ENCODE assay signal across 15 mouse cellular contexts in genomic region chr7:3198884-3199283, GRCm38 (mm10). TPM values are rescaled to one million over a fixed set of nuclear protein-coding genes. Genes with fewer than 3 reads are reported as not detected.
DNase-seq lines count a peak whose midpoint lies in the region; ATAC-seq and TF ChIP-seq lines count a peak whose summit lies in the region.
"Had no signal": no experiment of that assay in that cellular context is flagged by ENCODE, and none has a peak within 500 bp of the region (broad histone marks: within the 10 kb centered on the region; RNA-seq: fewer than 3 reads in every experiment).

No protein-coding gene starts in this region.

- no peak overlapping the region for H3K4me3 ChIP-seq in midbrain, postnatal 0 days (ENCODE audit: low read depth, low read length)
- H3K4me3 ChIP-seq in midbrain, embryonic 10.5 days, result no peak overlapping the region
- no peak overlapping the region for H3K4me3 ChIP-seq in testis, adult 2 months (ENCODE audit: control insufficient read depth, low read depth, low read length)
- H3K4me3 ChIP-seq: liver, embryonic 15.5 days; myocyte had no signal

- no peak overlapping the region for H3K27ac ChIP-seq in midbrain, postnatal 0 days (ENCODE audit: low read depth, low read length)
- no peak overlapping the region for H3K27ac ChIP-seq in midbrain, embryonic 10.5 days (replicated peaks)
- no peak overlapping the region for H3K27ac ChIP-seq in testis, adult 2 months (ENCODE audit: control insufficient read depth, insufficient read depth, low read depth, low read length)
- H3K27ac ChIP-seq: liver, embryonic 15.5 days had no signal

- TF ChIP-seq POLR2A in testis, adult 2 months (IDR thresholded peaks at IDR 0.05; ENCODE audit: control insufficient read depth, low read depth, low read length), result no peak

- H3K27me3 ChIP-seq in midbrain, postnatal 0 days (ENCODE audit: insufficient read depth, low read length), result no peaks in the 10 kb centered on the region
- no peaks in the 10 kb centered on the region for H3K27me3 ChIP-seq in midbrain, embryonic 10.5 days (ENCODE audit: low read depth, poor library complexity, severe bottlenecking)
- H3K27me3 ChIP-seq in testis, adult 2 months (ENCODE audit: control insufficient read depth, insufficient read depth, low read length), result no peaks in the 10 kb centered on the region
- H3K27me3 ChIP-seq: liver, embryonic 15.5 days had no signal

- H3K36me3 ChIP-seq in midbrain, postnatal 0 days (ENCODE audit: insufficient read depth, low read length), result no peaks in the 10 kb centered on the region
- H3K36me3 ChIP-seq in midbrain, embryonic 10.5 days, result no peaks in the 10 kb centered on the region
- H3K36me3 ChIP-seq in testis, adult 2 months (ENCODE audit: control insufficient read depth, insufficient read depth, low read length), result no peaks in the 10 kb centered on the region
- H3K36me3 ChIP-seq: liver, embryonic 15.5 days had no signal

- no peak for ATAC-seq in midbrain, postnatal 0 days (ENCODE audit: low FRiP score)
- ATAC-seq in granulocyte monocyte progenitor cell, adult 5-6 weeks (replicated peaks; ENCODE audit: poor library complexity, severe bottlenecking), result peak; percentile 68

- DNase-seq in adrenal gland, postnatal 25 days, result peak; percentile 5
- no peak for DNase-seq in adrenal gland, adult 8-10 months
- no peak for DNase-seq in midbrain, postnatal 0 days (ENCODE audit: low spot score)
- no peak for DNase-seq in midbrain, embryonic 10.5 days (ENCODE audit: low spot score)
- DNase-seq in left cerebral cortex, adult 11 months (ENCODE audit: low spot score), result no peak
- no peak for DNase-seq in urinary bladder, postnatal 36 days (ENCODE audit: low spot score in 2 of 2)
- DNase-seq: B cell, adult 2 months; heart, postnatal 36 days had no signal

- H3K9ac ChIP-seq in midbrain, postnatal 0 days (replicated peaks; ENCODE audit: low read length, poor library complexity, severe bottlenecking), result no peak overlapping the region
- H3K9ac ChIP-seq: liver, embryonic 15.5 days had no signal

- H3K4me1 ChIP-seq in midbrain, postnatal 0 days (ENCODE audit: insufficient read depth, low read length), result no peaks in the 10 kb centered on the region
- H3K4me1 ChIP-seq in midbrain, embryonic 10.5 days, result no peaks in the 10 kb centered on the region
- H3K4me1 ChIP-seq in testis, adult 2 months (ENCODE audit: control insufficient read depth, insufficient read depth, low read length), result peaks cover 2% of the 10 kb centered on the region; the same call in 1 of the 2 replicates

- 53% methylated on average over 11 of the region's 11 CpGs for WGBS in midbrain, postnatal 0 days
- WGBS in midbrain, embryonic 10.5 days, result 53% methylated on average over 11 of the region's 11 CpGs

- H3K4me2 ChIP-seq in midbrain, postnatal 0 days (ENCODE audit: low read depth, low read length, poor library complexity, severe bottlenecking), result no peak overlapping the region
- H3K4me2 ChIP-seq: liver, embryonic 15.5 days had no signal

- peak; percentile 30; the same call in 1 of the 2 replicates for TF ChIP-seq CTCF in midbrain, postnatal 0 days (IDR thresholded peaks at IDR 0.05)
- peak; percentile 85; the same call in 1 of the 2 replicates for TF ChIP-seq CTCF in testis, adult 2 months (IDR thresholded peaks at IDR 0.05; ENCODE audit: control insufficient read depth, insufficient read depth, insufficient replicate concordance, low read depth, low read length)

- H3K9me3 ChIP-seq in midbrain, postnatal 0 days (ENCODE audit: low read length), result no peaks in the 10 kb centered on the region
- H3K9me3 ChIP-seq in midbrain, embryonic 10.5 days (replicated peaks), result peaks cover 4% of the 10 kb centered on the region; the same call in 1 of the 2 replicates
- H3K9me3 ChIP-seq: liver, embryonic 15.5 days had no signal

RNA-seq across cellular contexts. Expression of gene AU018091, which starts 29.9 kb away (rescaled TPM):
- not detected in 2 replicates for total RNA-seq in adrenal gland, postnatal 25 days (2021)
- total RNA-seq in adrenal gland, adult 8-10 months (2022), result not detected
- not detected in 2 replicates for total RNA-seq in midbrain, postnatal 0 days (2014; rRNA removed)
- not detected in 2 replicates for polyA plus RNA-seq in midbrain, postnatal 0 days (2015; fragmentation: Nextera tagmentation; extraction: Ambion mirVana)
- 0.14 and 0.17 TPM in 2 replicates for polyA plus RNA-seq in midbrain, embryonic 10.5 days (2016; fragmentation: Nextera tagmentation; extraction: Ambion mirVana)
- total RNA-seq in granulocyte monocyte progenitor cell, adult 5-6 weeks (2014; fragmentation: Nextera tagmentation), result not detected in 2 replicates
- not detected in 2 replicates for total RNA-seq in granulocyte monocyte progenitor cell, adult 5-6 weeks (2017)
- 2.7 and 3.2 TPM in 2 replicates for polyA plus RNA-seq in testis, adult 2 months (2012; rRNA removed)
- total RNA-seq: adrenal gland, adult 18-20 months; heart, postnatal 36 days; layer of hippocampus, adult 8-10 months had no signal
- polyA plus RNA-seq: frontal cortex, adult 2 months; liver, embryonic 15.5 days had no signal

RNA-seq across cellular contexts. Expression of gene Nlrp12, which starts 50.7 kb away (rescaled TPM):
- not detected in 2 replicates for total RNA-seq in adrenal gland, postnatal 25 days (2021)
- total RNA-seq in adrenal gland, adult 8-10 months (2022), result under 1 TPM in 1 of 4 experiments, not detected in 3; 0.11 TPM
- 0.05 and 0.16 TPM in 2 replicates for total RNA-seq in midbrain, postnatal 0 days (2014; rRNA removed)
- polyA plus RNA-seq in midbrain, postnatal 0 days (2015; fragmentation: Nextera tagmentation; extraction: Ambion mirVana), result 0.09 TPM in 1 of 2 replicates, not detected in the other
- polyA plus RNA-seq in midbrain, embryonic 10.5 days (2016; fragmentation: Nextera tagmentation; extraction: Ambion mirVana), result not detected in 2 replicates
- 3.4 TPM in 1 of 2 replicates, not detected in the other for total RNA-seq in granulocyte monocyte progenitor cell, adult 5-6 weeks (2014; fragmentation: Nextera tagmentation)
- total RNA-seq in granulocyte monocyte progenitor cell, adult 5-6 weeks (2017), result 2.1 and 3.2 TPM in 2 replicates
- 0.02 and 0.04 TPM in 2 replicates for polyA plus RNA-seq in testis, adult 2 months (2012; rRNA removed)
- total RNA-seq: heart, postnatal 36 days had no signal
- polyA plus RNA-seq: myocyte had no signal
